Mouse (Mus musculus) megakaryocyte, embryonic 14.5 days (primary cell): Measurements from ENCODE around the gene Tmem53.

ENCODE experiments used
- FLI1 ChIP-seq: IDR thresholded peaks from 2 replicates; pipeline ENCODE4 v1.6.1; 2012; ENCODE audit warnings: low read length, inconsistent platforms, mixed read lengths
- GATA1 ChIP-seq: IDR thresholded peaks from 3 replicates; pipeline ENCODE4 v1.6.1; 2012; ENCODE audit warnings: mixed read lengths, low read length, inconsistent platforms, borderline replicate concordance

DNA sequence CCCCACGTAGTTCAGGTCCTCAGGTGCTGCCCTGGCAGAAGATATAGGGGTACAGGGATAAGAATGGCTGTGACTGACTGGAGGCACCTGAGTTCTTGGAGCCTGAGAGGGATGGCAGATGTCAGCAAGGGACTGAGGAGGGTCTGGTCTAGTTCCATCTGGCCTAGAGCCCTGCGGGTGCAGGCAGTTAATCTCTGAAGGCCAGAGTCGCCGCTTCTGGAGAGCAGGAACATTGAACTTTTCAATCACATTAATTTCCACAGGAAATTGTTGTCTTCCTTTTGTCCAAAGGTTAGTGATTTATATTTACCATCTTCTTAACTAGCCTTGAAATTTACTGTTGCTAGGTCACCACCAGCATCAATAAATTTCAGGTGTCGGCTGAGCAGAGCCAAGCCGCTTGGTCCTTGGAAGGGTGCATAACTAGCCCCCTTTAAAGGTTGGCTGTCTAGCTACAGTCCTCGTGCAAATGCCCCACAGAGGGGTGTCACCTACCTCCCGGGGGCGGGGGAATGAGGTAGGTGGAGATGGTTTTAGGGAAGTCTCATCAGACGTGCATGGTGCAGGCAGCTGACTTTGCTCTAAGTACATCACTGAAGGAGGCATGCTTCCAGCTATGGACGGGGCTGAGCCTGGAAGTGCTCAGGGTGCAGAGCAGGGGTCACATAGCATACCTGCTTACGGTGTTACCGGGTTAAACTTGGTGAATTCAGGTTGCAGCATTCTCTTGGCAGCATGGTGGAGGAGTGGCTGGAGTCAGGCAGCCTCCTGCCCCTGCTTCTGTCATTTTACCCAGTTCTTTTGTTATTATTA lies 10.6 kb downstream of the Tmem53 start:
- TF ChIP-seq GATA1 (no peak), FLI1 (no peak)
